Mouse (Mus musculus) spleen, postnatal 0 days (tissue): ENCODE measurements around the gene Slc6a15. TPM values are rescaled to one million over a fixed set of nuclear protein-coding genes. Genes with fewer than 3 reads are reported as not detected.

Source experiments
- polyA plus RNA-seq: library from polyadenylated mRNA; unstranded; fragments of >200 nt; fragmentation: Nextera tagmentation; extraction: Ambion mirVana; gene quantifications from 2 replicates; pipeline ENCODE4 v1.2.1, GENCODE M21; 2015

The Slc6a15 gene
- polyA plus RNA-seq: 0.05 and 0.14 TPM in 2 replicates

DNA sequence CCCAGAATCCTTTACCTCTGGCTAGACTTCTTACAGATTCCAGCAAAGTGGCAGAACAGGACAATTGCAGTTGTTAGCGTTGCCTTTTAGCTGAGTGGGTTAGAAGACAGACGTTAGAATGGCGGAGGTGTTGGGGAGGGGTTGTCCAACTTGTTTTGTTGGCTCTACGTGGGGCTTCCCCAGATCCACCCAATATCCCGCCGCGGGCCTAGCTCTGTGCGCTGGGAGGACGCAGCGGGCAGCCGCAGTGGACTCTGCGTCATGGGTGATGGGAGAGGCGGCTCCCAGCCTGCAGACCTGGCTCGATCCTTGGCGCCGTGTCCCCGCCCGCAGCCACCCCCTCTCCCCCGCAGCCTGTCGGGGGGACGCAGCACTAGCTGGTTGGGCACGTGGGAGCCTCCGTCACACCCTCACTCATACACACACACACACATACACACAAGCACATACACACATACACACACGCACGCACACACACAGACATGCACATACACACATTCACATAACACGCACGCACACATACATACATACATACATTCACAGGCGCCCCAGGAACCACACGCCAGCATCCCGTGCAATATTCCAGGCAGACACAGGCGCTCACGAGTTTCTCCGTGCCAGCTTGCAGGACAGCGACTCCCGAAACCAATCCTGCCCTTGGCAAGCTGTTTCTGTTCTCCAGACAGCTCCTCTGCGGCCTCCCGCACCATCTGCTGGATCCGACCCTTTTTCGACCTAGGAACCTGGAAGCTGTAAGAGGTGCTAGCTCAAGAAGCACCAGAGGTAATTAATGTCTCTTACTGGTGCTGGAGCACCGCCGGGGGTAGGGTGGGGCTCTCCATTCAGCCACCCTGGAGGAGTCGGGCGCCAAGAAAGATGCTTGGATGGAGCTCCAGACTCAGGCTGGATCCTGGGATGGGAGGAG is at the start of gene Slc6a15:
Gene Slc6a15 (plus strand): TSS at position 413 of the 925 bp plus-strand sequence.

Other genes with a start within 250 kb of the Slc6a15 start
- 0.05 TPM in 1 of 2 replicates, not detected in the other for gene Lrriq1, start 131.5 kb upstream of the Slc6a15 start, polyA plus RNA-seq